Mouse (Mus musculus) megakaryocyte progenitor cell, adult 5-6 weeks (primary cell): ENCODE measurements around the gene Ppfia2. TPM values are rescaled to one million over a fixed set of nuclear protein-coding genes. Genes with fewer than 3 reads are reported as not detected.
A peak's percentile ranks its signal among the peaks of the same experiment; 100 is the strongest.

Experiments used
- ATAC-seq: replicated peaks from 2 replicates; pipeline ENCODE4 v1.8.0; 2016; ENCODE audit warnings: mild to moderate bottlenecking, moderate TSS enrichment, inconsistent platforms; ENCODE audit not compliant: poor library complexity
- total RNA-seq, 2 experiments: library from RNA; stranded (forward) in 1 of 2; stranded (reverse) in 1 of 2; fragments of 157-497, 149-512 nt in 1 of 2; fragments of 200-1000 nt in 1 of 2; gene quantifications; 2 replicates each; pipeline versions ENCODE4 v1.2.3 to v1.2.4; 2015 to 2017

The Ppfia2 gene
- total RNA-seq, 2 experiments from 2014 or later, result not detected

GRCm38 (mm10) chr10:106913032-106913431 is 442.9 kb downstream of the Ppfia2 start:
- no peak for ATAC-seq

DNA sequence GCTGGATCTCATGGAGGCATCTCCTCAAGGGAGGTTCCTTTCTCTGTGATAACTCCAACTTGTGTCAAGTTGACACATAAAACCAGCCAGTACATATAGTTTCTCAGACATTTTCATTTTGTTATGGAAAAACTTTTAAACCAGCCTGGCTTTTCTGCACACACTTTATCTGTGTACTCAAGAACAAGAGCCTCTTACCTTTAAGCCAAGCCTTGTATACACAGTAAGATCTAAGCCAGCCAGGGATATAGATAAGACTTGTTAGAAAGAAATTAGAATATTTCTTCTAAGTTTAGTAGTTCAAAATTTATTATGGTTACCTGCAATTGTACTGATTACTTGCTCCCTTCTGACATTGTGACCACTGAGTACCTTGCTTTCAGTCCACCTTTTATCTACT is 444.1 kb downstream of the Ppfia2 start:
- ATAC-seq, result no peak

- no peak for ATAC-seq
Measured at GRCm38 (mm10) chr10:106914822-106915221, 444.7 kb downstream of the Ppfia2 start.

DNA sequence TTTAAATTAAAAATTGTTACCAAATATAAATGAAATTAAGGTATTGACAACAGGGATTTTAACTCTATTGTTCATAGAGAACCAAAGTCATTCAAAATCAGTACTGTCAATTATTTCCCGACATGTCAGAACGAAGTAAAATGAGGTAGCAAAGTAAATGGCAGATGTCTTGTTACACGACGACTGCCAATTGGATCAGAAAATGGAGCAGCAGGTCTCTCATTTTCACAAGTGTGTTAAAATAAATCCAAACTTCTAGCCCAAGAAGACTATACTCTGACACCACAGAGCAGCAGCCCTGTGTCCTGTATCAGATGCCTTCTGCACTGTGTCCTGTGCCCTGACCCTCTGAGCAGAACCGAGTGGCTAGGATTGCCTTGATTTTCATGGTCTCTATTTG is 454.2 kb downstream of the Ppfia2 start:
- no peak for ATAC-seq

- no peak for ATAC-seq
Measured at GRCm38 (mm10) chr10:106924798-106925197, 454.7 kb downstream of the Ppfia2 start.

DNA sequence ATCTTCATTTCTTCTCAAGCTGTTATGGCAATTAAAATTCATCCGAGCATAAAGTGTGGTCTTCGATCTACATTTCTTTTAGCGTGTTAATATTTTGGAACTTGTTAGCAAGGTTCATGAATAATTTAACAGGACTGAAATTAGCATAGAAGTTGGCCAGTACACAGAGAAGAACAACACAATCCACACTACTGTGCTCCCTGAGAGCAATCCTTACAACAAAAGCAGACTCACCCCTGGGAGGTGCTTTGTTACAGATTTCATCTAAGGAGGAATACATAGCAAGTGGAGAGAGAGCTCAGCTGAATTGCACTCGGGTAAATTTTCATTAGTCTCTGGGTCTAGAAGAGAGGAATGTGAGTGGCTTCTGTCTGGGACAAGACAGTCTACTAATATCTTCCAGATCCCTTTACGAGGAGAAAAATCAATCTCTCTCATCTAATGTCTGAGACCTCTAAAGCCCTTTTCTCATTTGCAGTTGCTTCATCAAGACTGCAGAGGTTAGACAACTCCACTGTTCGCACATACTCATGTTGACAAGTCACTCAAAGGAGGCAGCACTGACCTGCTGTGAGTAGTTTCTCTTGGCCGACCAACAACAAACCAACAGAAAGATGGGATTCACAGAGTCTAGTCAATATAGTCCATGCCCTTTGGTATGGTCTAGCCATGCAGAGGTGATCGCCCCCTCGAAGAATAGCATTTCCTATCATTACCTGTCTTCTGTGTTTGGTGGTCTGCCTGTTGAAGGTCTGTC is 458.6 kb downstream of the Ppfia2 start:
- no peak for ATAC-seq

DNA sequence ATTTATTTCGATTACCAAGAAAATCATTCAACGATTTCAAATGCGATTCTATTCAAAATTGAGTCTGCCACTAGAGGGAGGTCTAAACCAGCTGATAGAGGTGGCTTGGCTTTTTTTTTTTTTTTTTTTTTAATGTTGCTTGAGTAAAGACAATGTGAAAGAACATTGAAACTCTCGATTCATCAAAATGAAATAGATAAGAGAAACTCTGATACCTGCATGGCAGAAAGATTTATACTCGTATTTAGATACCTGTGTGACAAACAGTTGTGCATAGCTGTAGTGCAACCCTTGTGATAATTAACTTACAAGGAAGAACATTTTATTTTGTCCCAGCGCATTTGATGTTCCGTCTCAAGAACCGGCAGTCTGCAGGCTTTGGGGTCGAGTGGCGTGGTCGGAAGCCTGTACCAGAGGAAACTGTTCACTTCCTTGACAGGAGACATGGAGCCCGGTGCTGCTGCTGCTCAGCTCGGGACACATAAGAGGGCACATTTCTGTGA is 462.5 kb downstream of the Ppfia2 start:
- ATAC-seq, result peak; percentile 66

- ATAC-seq, result no peak
Measured at GRCm38 (mm10) chr10:106936996-106937395, 466.9 kb downstream of the Ppfia2 start.

GRCm38 (mm10) chr10:106938851-106939250 is 468.7 kb downstream of the Ppfia2 start:
- no peak for ATAC-seq

- ATAC-seq, result no peak
Measured at GRCm38 (mm10) chr10:106939441-106939840, 469.3 kb downstream of the Ppfia2 start.

DNA sequence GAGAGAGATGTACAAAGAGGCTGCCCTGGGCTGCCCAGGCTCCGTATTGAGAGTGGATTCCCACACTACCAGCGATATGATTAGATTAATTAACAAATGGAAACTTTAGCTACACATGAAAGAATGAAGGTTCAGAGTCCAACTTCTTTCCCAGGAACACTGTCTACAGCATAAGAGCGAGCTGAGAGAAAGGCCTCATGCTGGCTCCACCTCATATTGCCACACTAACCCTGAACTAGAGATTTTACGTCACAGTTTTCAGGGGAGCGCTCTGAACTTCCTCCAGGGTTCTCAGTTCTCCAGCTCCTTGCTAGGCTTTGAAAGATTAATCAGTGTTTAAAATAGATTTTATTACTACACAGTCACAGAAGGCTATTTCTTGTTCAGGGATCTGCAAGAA is 471.2 kb downstream of the Ppfia2 start:
- no peak for ATAC-seq

GRCm38 (mm10) chr10:106959026-106959425 is 488.9 kb downstream of the Ppfia2 start:
- no peak for ATAC-seq

DNA sequence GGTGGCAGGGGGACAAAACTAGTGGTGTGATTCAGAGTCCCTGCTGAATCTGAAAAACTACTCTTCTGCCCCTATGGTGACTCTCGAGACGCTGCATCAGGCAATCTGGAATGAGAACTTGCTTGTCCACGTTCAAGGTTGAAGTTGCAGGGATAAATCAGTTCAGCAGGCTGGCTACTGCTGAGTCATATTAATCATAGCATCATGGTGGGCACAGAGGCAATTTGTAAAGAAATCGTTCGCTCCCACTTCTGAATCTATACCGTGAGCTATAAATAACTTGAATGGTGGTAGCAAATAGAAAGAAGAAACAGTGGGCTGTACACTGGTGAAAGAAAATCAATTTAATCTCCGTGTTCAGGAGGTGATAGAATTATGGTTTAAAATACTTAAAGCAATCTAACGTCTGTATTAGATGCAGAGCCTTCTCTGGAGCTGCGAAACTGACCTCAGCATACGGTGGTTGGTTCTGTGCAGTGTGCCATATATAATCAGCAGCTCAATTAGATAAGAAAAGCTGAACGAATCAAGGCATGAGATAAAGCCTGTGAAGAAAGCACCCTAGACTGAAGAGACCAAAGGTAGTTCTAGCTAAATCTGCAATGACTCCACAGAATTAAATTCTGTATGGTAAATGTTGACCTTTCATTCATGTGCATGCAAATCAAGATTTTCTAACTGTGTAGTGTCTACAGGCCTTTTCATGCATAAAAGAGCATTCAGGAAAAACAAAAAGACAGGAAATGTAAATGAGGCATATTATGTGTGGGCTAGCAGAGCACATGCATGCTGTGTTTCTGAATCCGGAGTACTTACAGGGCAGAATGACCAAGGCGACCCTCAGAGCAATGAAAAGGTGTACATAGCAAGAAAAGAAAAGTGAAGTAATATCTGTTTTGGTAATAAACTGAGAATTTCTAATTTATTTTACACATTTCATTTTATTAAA is 505.3 kb downstream of the Ppfia2 start:
- no peak for ATAC-seq
